Mouse (Mus musculus): ENCODE measurements at regions not wholly inside any gene's neighbourhood (a gene's known extent, or its start where the extent isn't known, plus 50 kb on each side); places are given as distances from the start of the nearest gene placed in this dataset.

DNA sequence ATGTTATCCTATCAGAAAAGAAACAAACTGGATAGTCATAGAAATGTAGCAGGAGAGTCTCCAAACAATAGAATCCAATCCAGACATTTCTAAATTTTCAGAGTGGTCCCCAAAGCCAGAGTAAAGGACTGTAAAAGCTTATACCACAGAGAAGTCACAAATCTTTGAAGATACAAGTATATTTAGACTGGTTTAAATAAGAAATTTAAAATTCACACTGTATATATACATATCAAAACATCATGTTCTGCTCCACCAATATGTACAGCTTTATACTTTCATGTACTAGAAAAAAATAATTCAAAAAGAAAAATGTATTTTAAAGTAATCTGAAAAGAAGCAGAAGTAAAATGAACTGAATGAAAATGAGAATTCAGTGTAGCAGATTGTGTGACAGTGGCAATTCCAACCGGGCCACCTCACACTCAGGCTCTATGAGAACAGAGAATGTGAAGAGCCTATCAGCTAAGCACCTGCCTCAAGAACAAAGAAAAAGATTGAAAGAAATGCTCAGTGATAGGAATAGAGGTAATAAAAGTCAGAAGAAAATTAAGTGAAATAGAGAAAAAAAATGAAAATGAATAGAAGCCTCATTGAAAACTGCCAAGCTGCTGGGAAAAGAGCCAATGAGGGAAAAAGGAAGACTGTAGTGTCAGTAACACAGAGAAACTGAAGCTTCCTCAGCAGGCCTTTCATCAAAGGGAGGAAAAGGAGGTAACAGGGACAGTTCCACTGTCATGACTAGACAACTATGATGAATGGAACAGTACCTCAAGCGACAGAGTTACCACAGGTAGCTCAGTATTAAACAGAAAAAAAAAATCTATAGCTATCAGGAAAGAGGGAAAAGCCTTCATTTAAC is 209.5 kb downstream of the Cst10 start:
- Histone ChIP-seq H3K36me3 (no peaks in the 10 kb centered on the region), H3K4me2 (no peak overlapping the region), H3K27ac (no peak overlapping the region), H3K9ac (no peak overlapping the region), H3K27me3 (no peaks in the 10 kb centered on the region), H3K4me3 (replicated peaks) (no peak overlapping the region), H3K4me1 (no peaks in the 10 kb centered on the region), H3K9me3 (replicated peaks) (no peaks in the 10 kb centered on the region)
- no peak for ATAC-seq (replicated peaks; ENCODE audit: low FRiP score)
- 78% methylated on average over 2 of the region's 2 CpGs for whole genome bisulfite sequencing

DNA sequence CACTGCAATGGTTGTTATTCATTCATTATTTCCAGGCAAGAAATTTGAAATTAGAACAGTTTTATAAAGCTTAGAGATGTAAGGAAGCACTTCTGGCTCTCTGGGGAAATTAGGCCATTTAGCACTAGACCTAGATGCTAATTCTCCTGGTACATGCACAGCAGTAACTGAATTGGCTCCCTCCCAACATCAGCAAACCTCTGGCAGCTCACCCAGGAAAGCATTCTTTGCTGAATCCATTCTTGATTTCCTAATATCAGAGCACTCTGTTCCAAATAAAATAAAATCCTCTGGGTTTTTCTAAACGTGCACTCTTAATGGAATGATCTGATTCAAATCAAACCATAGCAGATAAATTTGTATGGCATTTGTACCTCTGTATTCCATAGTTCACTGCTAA is 203.4 kb upstream of the Syndig1 start:
- H3K9me3 ChIP-seq (replicated peaks) = no peaks in the 10 kb centered on the region
- no peak overlapping the region for H3K9ac ChIP-seq
- no peaks in the 10 kb centered on the region for H3K4me1 ChIP-seq
- H3K27me3 ChIP-seq = no peaks in the 10 kb centered on the region
- H3K36me3 ChIP-seq = no peaks in the 10 kb centered on the region
- H3K4me2 ChIP-seq = no peak overlapping the region
- 47% methylated on average over 1 of the region's 1 CpGs for WGBS
- H3K4me3 ChIP-seq (replicated peaks) = no peak overlapping the region
- ATAC-seq (replicated peaks; ENCODE audit: low FRiP score) = no peak
- no peak overlapping the region for H3K27ac ChIP-seq

- Histone ChIP-seq H3K4me3 (replicated peaks) (no peak overlapping the region), H3K9me3 (replicated peaks) (no peaks in the 10 kb centered on the region), H3K4me1 (no peaks in the 10 kb centered on the region), H3K27me3 (no peaks in the 10 kb centered on the region), H3K27ac (no peak overlapping the region), H3K36me3 (no peaks in the 10 kb centered on the region), H3K4me2 (no peak overlapping the region), H3K9ac (no peak overlapping the region)
- no peak for ATAC-seq (replicated peaks; ENCODE audit: low FRiP score)
- WGBS = 82% methylated on average over 3 of the region's 3 CpGs
Measured at GRCm38 (mm10) chr2:149641207-149641606, 187.8 kb upstream of the Syndig1 start.

GRCm38 (mm10) chr2:149651829-149652228 is 177.2 kb upstream of the Syndig1 start:
- no peak overlapping the region for H3K27ac ChIP-seq
- H3K4me1 ChIP-seq = no peaks in the 10 kb centered on the region
- no peak overlapping the region for H3K4me3 ChIP-seq (replicated peaks)
- H3K36me3 ChIP-seq = no peaks in the 10 kb centered on the region
- ATAC-seq (replicated peaks; ENCODE audit: low FRiP score) = no peak
- no peaks in the 10 kb centered on the region for H3K27me3 ChIP-seq
- no peak overlapping the region for H3K4me2 ChIP-seq
- no peak overlapping the region for H3K9ac ChIP-seq
- no peaks in the 10 kb centered on the region for H3K9me3 ChIP-seq (replicated peaks)
- WGBS = 41% methylated on average over 2 of the region's 2 CpGs

DNA sequence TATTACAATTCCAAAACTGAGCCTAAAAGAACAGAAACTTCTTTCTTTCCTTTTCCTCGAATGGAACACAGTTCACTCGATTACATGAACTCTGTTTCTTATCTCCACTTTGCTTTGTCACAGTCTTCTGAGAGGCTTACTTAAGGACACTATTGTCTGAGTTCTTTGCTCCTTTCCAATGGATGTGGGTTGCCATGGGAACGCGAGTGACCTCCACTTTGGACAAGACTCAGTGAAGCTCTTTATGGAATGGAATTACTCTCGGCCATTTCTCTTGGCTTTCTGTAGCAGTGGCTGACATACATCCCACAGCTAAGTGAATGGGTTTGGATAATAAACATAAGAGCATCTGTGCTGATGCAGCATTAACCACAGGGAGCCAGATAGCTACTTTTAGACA is 167.9 kb upstream of the Syndig1 start:
- Histone ChIP-seq H3K9me3 (replicated peaks) (no peaks in the 10 kb centered on the region), H3K36me3 (no peaks in the 10 kb centered on the region), H3K4me1 (no peaks in the 10 kb centered on the region), H3K4me2 (no peak overlapping the region), H3K9ac (no peak overlapping the region), H3K27me3 (no peaks in the 10 kb centered on the region), H3K4me3 (replicated peaks) (no peak overlapping the region), H3K27ac (no peak overlapping the region)
- ATAC-seq (replicated peaks; ENCODE audit: low FRiP score) = no peak
- 84% methylated on average over 5 of the region's 5 CpGs for WGBS

DNA sequence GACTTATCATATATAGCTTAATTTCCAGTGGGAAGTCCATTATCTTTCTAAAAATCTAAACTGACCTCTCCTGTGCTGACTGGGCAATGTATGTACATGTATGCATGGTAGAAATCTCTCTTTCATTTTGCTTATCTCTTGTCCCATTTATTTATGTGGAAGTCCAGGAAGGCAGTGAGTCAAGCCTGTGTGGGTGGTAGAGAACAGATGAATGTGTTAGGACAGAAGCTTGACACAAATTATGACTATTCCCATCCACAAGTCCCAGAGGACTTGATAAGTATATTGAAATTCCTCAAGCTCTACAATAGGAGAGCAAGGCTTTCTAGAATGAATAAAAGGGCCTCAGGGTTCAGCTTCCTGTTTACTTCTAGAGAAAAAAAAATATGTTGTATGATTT is 164.6 kb upstream of the Syndig1 start:
- H3K4me3 ChIP-seq (replicated peaks) = no peak overlapping the region
- no peaks in the 10 kb centered on the region for H3K9me3 ChIP-seq (replicated peaks)
- H3K27ac ChIP-seq = no peak overlapping the region
- H3K27me3 ChIP-seq = no peaks in the 10 kb centered on the region
- H3K4me2 ChIP-seq = no peak overlapping the region
- no peak overlapping the region for H3K9ac ChIP-seq
- no peaks in the 10 kb centered on the region for H3K36me3 ChIP-seq
- ATAC-seq (replicated peaks; ENCODE audit: low FRiP score) = no peak
- H3K4me1 ChIP-seq = no peaks in the 10 kb centered on the region

GRCm38 (mm10) chr2:149666412-149666811 is 162.6 kb upstream of the Syndig1 start:
- no peak for ATAC-seq (replicated peaks; ENCODE audit: low FRiP score)
- H3K27ac ChIP-seq = no peak overlapping the region
- H3K36me3 ChIP-seq = no peaks in the 10 kb centered on the region
- H3K9ac ChIP-seq = no peak overlapping the region
- no peaks in the 10 kb centered on the region for H3K9me3 ChIP-seq (replicated peaks)
- H3K4me3 ChIP-seq (replicated peaks) = no peak overlapping the region
- no peaks in the 10 kb centered on the region for H3K4me1 ChIP-seq
- WGBS = 81% methylated on average over 3 of the region's 3 CpGs
- H3K27me3 ChIP-seq = no peaks in the 10 kb centered on the region
- H3K4me2 ChIP-seq = no peak overlapping the region

DNA sequence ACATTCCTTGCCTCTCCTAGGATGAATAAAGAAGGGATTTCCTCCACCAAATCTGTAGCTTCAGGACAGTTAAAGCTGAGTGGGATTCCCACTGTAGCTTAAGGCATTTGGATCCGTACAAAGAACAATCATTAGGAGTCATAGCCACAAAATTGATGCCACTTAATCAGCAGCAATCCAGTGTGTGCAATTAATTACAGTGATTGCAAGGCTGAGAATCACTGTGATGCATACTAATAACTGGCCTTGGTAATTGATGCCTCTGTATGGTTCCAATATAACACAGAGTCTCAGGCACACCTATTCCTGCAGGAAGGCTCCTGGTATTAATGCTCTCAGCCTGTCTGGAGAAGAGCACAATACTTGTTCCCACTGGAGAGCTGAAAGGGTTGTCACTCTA is 157.1 kb upstream of the Syndig1 start:
- Histone ChIP-seq H3K9me3 (replicated peaks) (no peaks in the 10 kb centered on the region), H3K4me3 (replicated peaks) (no peak overlapping the region), H3K4me1 (no peaks in the 10 kb centered on the region), H3K9ac (no peak overlapping the region), H3K27ac (no peak overlapping the region), H3K36me3 (no peaks in the 10 kb centered on the region), H3K4me2 (no peak overlapping the region), H3K27me3 (no peaks in the 10 kb centered on the region)
- no peak for ATAC-seq (replicated peaks; ENCODE audit: low FRiP score)
- WGBS = 76% methylated on average over 1 of the region's 1 CpGs

- Histone ChIP-seq H3K4me3 (replicated peaks) (no peak overlapping the region), H3K27me3 (no peaks in the 10 kb centered on the region), H3K27ac (no peak overlapping the region), H3K9ac (no peak overlapping the region), H3K4me1 (no peaks in the 10 kb centered on the region), H3K4me2 (no peak overlapping the region), H3K36me3 (no peaks in the 10 kb centered on the region), H3K9me3 (replicated peaks) (no peaks in the 10 kb centered on the region)
- ATAC-seq (replicated peaks; ENCODE audit: low FRiP score) = peak; percentile 54; the same call in 1 of the 2 replicates
- 80% methylated on average over 2 of the region's 2 CpGs for WGBS
Measured at GRCm38 (mm10) chr2:149679822-149680459, 149.1 kb upstream of the Syndig1 start.

DNA sequence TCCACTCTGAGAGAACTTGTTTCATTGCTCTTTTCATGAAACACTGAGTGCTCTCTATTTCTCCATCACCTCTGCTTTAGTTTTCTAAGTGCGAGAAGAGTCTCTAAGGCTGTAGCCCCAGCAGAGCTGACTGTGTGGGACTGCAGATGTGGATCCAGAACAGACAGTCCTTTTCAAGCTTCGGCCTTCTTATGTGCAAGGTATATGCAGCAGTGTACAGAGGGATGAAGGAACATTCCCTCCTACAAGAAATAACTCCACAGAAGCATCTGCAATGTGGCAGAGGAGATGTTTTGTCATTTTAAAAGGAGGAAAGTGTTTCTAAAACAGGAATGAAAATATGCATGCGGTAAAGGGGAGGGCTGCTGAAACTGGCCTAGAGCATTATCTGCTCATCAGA is 106.7 kb upstream of the Syndig1 start:
- Histone ChIP-seq H3K4me3 (replicated peaks) (no peak overlapping the region), H3K4me2 (no peak overlapping the region), H3K27me3 (no peaks in the 10 kb centered on the region), H3K9ac (no peak overlapping the region), H3K4me1 (no peaks in the 10 kb centered on the region), H3K27ac (no peak overlapping the region), H3K36me3 (no peaks in the 10 kb centered on the region), H3K9me3 (replicated peaks) (no peaks in the 10 kb centered on the region)
- WGBS = 86% methylated on average over 3 of the region's 3 CpGs
- no peak for ATAC-seq (replicated peaks; ENCODE audit: low FRiP score)

GRCm38 (mm10) chr2:149724279-149724678 is 104.7 kb upstream of the Syndig1 start:
- no peak overlapping the region for H3K4me2 ChIP-seq
- no peak overlapping the region for H3K4me3 ChIP-seq (replicated peaks)
- no peaks in the 10 kb centered on the region for H3K4me1 ChIP-seq
- no peaks in the 10 kb centered on the region for H3K36me3 ChIP-seq
- H3K9me3 ChIP-seq (replicated peaks) = no peaks in the 10 kb centered on the region
- 13% methylated on average over 7 of the region's 7 CpGs for WGBS
- H3K9ac ChIP-seq = no peak overlapping the region
- no peak overlapping the region for H3K27ac ChIP-seq
- ATAC-seq (replicated peaks; ENCODE audit: low FRiP score) = peak; percentile 91
- no peaks in the 10 kb centered on the region for H3K27me3 ChIP-seq

DNA sequence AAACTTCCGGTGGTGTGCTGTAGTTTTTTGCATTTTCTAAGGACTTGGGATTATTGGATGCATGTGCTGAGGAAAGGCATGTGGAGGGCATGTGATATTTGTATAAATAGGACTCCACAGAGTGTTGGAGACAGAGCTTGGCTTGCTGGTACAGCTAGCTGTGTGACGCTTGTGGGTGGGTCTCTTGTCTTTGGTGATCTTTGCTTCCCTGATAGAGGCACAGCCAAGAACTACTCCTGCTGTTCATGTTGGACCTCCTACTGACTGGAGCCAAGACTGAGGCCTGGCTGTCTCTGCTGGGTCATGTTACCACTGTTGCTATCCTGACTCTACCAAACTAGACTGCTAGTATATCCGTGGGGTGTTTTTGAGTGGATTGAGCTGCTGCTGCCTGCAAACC is 103.1 kb upstream of the Syndig1 start:
- Histone ChIP-seq H3K36me3 (no peaks in the 10 kb centered on the region), H3K27me3 (no peaks in the 10 kb centered on the region), H3K9me3 (replicated peaks) (no peaks in the 10 kb centered on the region), H3K4me2 (no peak overlapping the region), H3K27ac (no peak overlapping the region), H3K9ac (no peak overlapping the region), H3K4me3 (replicated peaks) (no peak overlapping the region), H3K4me1 (no peaks in the 10 kb centered on the region)
- WGBS = 69% methylated on average over 3 of the region's 3 CpGs
- no peak for ATAC-seq (replicated peaks; ENCODE audit: low FRiP score)

- no peaks in the 10 kb centered on the region for H3K4me1 ChIP-seq
- no peaks in the 10 kb centered on the region for H3K36me3 ChIP-seq
- H3K27me3 ChIP-seq = no peaks in the 10 kb centered on the region
- no peak overlapping the region for H3K4me2 ChIP-seq
- no peaks in the 10 kb centered on the region for H3K9me3 ChIP-seq (replicated peaks)
- 43% methylated on average over 2 of the region's 2 CpGs for WGBS
- ATAC-seq (replicated peaks; ENCODE audit: low FRiP score) = no peak
- H3K4me3 ChIP-seq (replicated peaks) = no peak overlapping the region
- no peak overlapping the region for H3K27ac ChIP-seq
- H3K9ac ChIP-seq = no peak overlapping the region
Measured at GRCm38 (mm10) chr2:149737837-149738236, 91.2 kb upstream of the Syndig1 start.

Measured in kidney, embryonic 15.5 days (tissue).